Mouse (Mus musculus) G1E (cell line): ENCODE results near the gene Tctex1d2.

ENCODE experiments used
- CTCF ChIP-seq: IDR thresholded peaks from 2 replicates; pipeline ENCODE4 v1.5.1; 2012; ENCODE audit warnings: low read depth, low read length, inconsistent platforms, mixed read lengths
- TAL1 ChIP-seq: conservative IDR thresholded peaks from 2 replicates; pipeline ENCODE4 v1.6.1; 2012; ENCODE audit warnings: low read depth, low read length, inconsistent platforms, mixed read lengths

GRCm38 (mm10) chr16:32384885-32385284 is 34.6 kb upstream of the Tctex1d2 start:
- TF ChIP-seq CTCF, result no peak
- TF ChIP-seq TAL1, result peak; percentile 50
